Mouse (Mus musculus): ENCODE data around the gene Nol3.

DNA sequence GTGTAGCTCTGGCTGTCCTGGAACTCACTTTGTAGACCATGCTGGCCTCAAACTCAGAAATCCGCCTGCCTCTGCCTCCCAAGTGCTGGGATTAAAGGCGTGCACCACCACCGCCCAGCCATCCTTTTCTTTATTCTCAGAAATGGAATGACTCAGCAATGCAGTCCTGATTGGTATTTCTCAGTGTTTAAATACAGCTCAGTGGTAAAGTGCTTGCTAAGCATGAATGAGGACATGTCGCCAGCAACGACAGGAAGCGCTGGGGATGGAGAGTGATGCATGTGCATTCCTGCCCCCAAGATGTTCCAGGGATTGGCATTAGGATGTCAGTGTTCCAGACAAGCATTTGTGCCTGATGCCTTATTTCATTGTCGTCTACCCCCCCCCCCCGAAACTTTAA lies 27.5 kb downstream of the Nol3 start:
- TF ChIP-seq CTCF (IDR thresholded peaks at IDR 0.05; ENCODE audit: extremely low read depth, insufficient read depth, low read length): no peak
- no peak for TF ChIP-seq POLR2A (IDR thresholded peaks at IDR 0.05; ENCODE audit: extremely low read depth, insufficient read depth, low read length)
